Mouse (Mus musculus) hindbrain, embryonic 16.5 days (tissue): ENCODE measurements around the gene Nkx2-4. TPM values are rescaled to one million over a fixed set of nuclear protein-coding genes. Genes with fewer than 3 reads are reported as not detected.

Experiments used
- ATAC-seq: fragments of 200-750 bp; cut with Nextera tagmentation; 2 replicates; pipeline ENCODE4 v1.8.0; 2017; ENCODE audit warnings: moderate TSS enrichment, moderate library complexity
- H3K27ac ChIP-seq: fragments of 300-500 bp; sonication (generic); 2 replicates; pipeline ENCODE4 v1.5.1; 2014; ENCODE audit warnings: low read depth, mild to moderate bottlenecking, control low read depth, low read length, moderate library complexity
- H3K27me3 ChIP-seq: fragments of 300-500 bp; sonication (generic); replicated peaks from 2 replicates; pipeline ENCODE4 v1.6.1; 2014; ENCODE audit warnings: low read length; ENCODE audit not compliant: control insufficient read depth, insufficient read depth
- H3K36me3 ChIP-seq: fragments of 300-500 bp; sonication (generic); 2 replicates; pipeline ENCODE4 v1.6.1; 2014; ENCODE audit warnings: mild to moderate bottlenecking, low read length, moderate library complexity, mixed read lengths; ENCODE audit not compliant: control insufficient read depth, insufficient read depth
- H3K4me1 ChIP-seq: fragments of 300-500 bp; sonication (generic); 2 replicates; pipeline ENCODE4 v1.6.1; 2014; ENCODE audit warnings: low read depth, low read length; ENCODE audit not compliant: control insufficient read depth, insufficient read depth
- H3K4me2 ChIP-seq: fragments of 300-500 bp; sonication (generic); 2 replicates; pipeline ENCODE4 v1.6.1; 2014; ENCODE audit warnings: mild to moderate bottlenecking, low read length, control low read depth, moderate library complexity
- H3K4me3 ChIP-seq: fragments of 300-500 bp; sonication (generic); 2 replicates; pipeline ENCODE4 v1.5.1; 2014; ENCODE audit warnings: mild to moderate bottlenecking, low read length, control low read depth, moderate library complexity
- H3K9ac ChIP-seq: fragments of 300-500 bp; sonication (generic); 2 replicates; pipeline ENCODE4 v1.6.1; 2014; ENCODE audit warnings: low read depth, mild to moderate bottlenecking, control low read depth, low read length, moderate library complexity
- H3K9me3 ChIP-seq: fragments of 300-500 bp; sonication (generic); 2 replicates; pipeline ENCODE4 v1.6.1; 2014; ENCODE audit warnings: mild to moderate bottlenecking, low read length, moderate library complexity; ENCODE audit not compliant: control insufficient read depth
- WGBS: fragments of 180-500 bp; shearing (Covaris S2); extraction: QIAGEN DNeasy Blood & Tissue Kit; methylation state at CpG from one replicate; pipeline ENCODE4 v1.1.7; 2014; 5-methylcytosine and 5-hydroxymethylcytosine counted together
- polyA plus RNA-seq: library from polyadenylated mRNA; unstranded; fragments of >200 nt; fragmentation: Nextera tagmentation; extraction: Ambion mirVana; gene quantifications from 2 replicates; pipeline ENCODE4 v1.2.1, GENCODE M21; 2015

Gene Nkx2-4
- not detected in 2 replicates for polyA plus RNA-seq

GRCm38 (mm10) chr2:147085072-147085870 is at the start of gene Nkx2-4:
TSS of gene Nkx2-4 (minus strand) at chr2:147085445.
- no peaks in the 10 kb centered on the region for H3K9me3 ChIP-seq
- H3K36me3 ChIP-seq = no peaks in the 10 kb centered on the region
- H3K4me1 ChIP-seq = peaks cover 4% of the 10 kb centered on the region; the same call in 1 of the 2 replicates
- ATAC-seq = 0 out of 2 replicates have a peak, but pooled peaks have one; percentile 24
- H3K4me2 ChIP-seq = peak within 1 kb of the TSS; percentile 50
- H3K27me3 ChIP-seq = peaks cover 47% of the 10 kb centered on the region
- under 1% methylated on average over 47 of the region's 82 CpGs for WGBS
- H3K27ac ChIP-seq = no peak within 1 kb of the TSS
- peak within 1 kb of the TSS; percentile 31 for H3K4me3 ChIP-seq
- no peak within 1 kb of the TSS for H3K9ac ChIP-seq

DNA sequence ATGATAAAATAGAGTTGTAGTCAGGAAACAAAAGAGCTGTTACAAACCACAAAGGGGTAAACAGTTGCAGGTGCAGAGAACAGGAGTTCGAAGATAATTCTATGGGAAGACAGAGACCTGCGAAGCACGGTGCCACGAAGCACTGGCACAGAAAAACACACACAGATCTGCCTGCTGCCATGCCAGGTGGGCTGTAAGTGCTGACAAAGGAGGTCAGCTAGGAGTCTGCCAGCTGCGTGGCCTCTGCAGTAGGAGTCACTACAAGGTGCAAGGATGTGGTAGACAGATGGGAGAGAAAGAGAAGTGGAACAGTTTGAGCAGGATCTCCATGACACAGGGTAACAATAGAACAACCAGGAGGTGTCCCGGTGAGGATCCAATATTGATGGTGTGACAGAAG is 42.1 kb upstream of the Nkx2-4 start:
- WGBS = 84% methylated on average over 6 of the region's 6 CpGs
- no peaks in the 10 kb centered on the region for H3K4me1 ChIP-seq
- no peak overlapping the region for H3K4me3 ChIP-seq
- no peak for ATAC-seq
- no peaks in the 10 kb centered on the region; the same call in 1 of the 2 replicates for H3K27me3 ChIP-seq
- no peak overlapping the region for H3K9ac ChIP-seq
- H3K9me3 ChIP-seq = no peaks in the 10 kb centered on the region
- no peak overlapping the region for H3K27ac ChIP-seq
- no peak overlapping the region for H3K4me2 ChIP-seq
- H3K36me3 ChIP-seq = no peaks in the 10 kb centered on the region

DNA sequence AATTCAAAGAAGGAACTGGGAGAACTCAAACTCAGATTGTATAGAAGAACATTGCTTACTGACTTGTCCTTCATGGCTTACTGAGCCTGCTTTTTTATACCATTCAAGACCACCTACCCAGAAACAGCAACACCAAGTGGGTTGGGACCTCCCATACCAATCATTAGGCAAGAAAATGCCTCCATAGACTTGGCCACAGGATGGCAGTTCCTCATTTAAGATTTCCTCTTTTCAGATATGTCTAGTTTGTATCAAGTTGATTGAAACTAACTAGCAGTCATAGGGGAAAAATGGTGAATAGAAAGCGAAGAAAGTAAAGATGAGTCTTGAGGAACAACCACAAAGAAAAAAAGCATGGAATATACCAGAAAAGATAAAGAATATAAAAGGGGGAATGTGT is 34.5 kb upstream of the Nkx2-4 start:
- H3K9me3 ChIP-seq = no peaks in the 10 kb centered on the region
- H3K36me3 ChIP-seq = no peaks in the 10 kb centered on the region
- no peak overlapping the region for H3K4me3 ChIP-seq
- H3K4me2 ChIP-seq = no peak overlapping the region
- H3K27me3 ChIP-seq = no peaks in the 10 kb centered on the region
- H3K9ac ChIP-seq = no peak overlapping the region
- H3K4me1 ChIP-seq = no peaks in the 10 kb centered on the region
- ATAC-seq = no peak
- WGBS = 94% methylated on average over 1 of the region's 1 CpGs
- no peak overlapping the region for H3K27ac ChIP-seq

DNA sequence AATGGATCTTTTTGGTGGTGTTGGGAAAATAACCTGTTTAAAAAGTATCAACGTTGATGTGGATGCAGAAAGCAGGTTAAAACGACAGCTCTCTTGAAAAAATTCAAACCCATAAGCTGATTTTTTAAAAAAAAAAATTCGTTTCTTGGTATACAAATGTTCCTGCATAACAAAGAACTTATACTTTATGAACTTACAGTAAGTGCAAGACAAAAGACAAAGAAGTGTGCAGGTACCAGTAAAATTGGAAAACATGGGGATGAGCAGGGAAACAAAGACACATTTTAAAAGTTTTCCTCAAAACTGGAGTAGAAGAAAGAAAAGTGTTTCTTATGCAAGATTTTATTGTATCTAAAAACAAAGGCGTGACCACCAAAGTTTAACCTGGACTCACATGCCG is 1.2 kb upstream of the Nkx2-4 start:
- no peak for ATAC-seq
- H3K4me2 ChIP-seq = no peak overlapping the region
- H3K9ac ChIP-seq = no peak overlapping the region
- H3K4me3 ChIP-seq = no peak overlapping the region
- H3K27ac ChIP-seq = no peak overlapping the region
- WGBS = 15% methylated on average over 5 of the region's 5 CpGs
- H3K36me3 ChIP-seq = no peaks in the 10 kb centered on the region
- peaks cover 4% of the 10 kb centered on the region; the same call in 1 of the 2 replicates for H3K4me1 ChIP-seq
- no peaks in the 10 kb centered on the region for H3K9me3 ChIP-seq
- peaks cover 38% of the 10 kb centered on the region for H3K27me3 ChIP-seq

DNA sequence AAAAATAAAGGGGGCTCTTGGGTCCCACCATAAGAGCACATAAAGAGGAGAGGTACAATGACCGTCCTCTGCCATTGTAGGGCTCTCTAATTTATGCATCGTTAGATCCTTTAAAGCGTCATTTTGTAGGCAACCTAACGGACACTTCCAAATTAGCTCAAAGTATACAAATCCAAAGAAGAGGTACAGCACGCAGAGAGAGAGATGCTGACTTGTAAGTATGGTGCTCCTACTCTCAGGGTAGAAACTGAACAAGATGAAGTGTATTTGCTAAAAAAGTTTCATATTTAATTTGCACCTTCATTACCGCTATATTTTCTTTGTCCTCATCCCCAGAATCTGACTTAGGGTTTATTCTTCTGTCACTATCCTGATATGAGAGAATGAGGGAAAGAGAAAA is 692 bp upstream of the Nkx2-4 start:
- no peaks in the 10 kb centered on the region for H3K36me3 ChIP-seq
- no peak overlapping the region for H3K4me2 ChIP-seq
- H3K9me3 ChIP-seq = no peaks in the 10 kb centered on the region
- 8% methylated on average over 6 of the region's 6 CpGs for WGBS
- H3K9ac ChIP-seq = no peak overlapping the region
- no peak overlapping the region for H3K27ac ChIP-seq
- H3K4me3 ChIP-seq = no peak overlapping the region
- no peak for ATAC-seq
- H3K27me3 ChIP-seq = peaks cover 42% of the 10 kb centered on the region
- peaks cover 4% of the 10 kb centered on the region; the same call in 1 of the 2 replicates for H3K4me1 ChIP-seq

- ATAC-seq = peak; percentile 56
- under 1% methylated on average over 44 of the region's 106 CpGs for WGBS
- H3K36me3 ChIP-seq = no peaks in the 10 kb centered on the region
- no peaks in the 10 kb centered on the region for H3K9me3 ChIP-seq
- H3K4me3 ChIP-seq = peak overlapping the region; percentile 31
- no peak overlapping the region for H3K27ac ChIP-seq
- H3K4me2 ChIP-seq = peak overlapping the region; percentile 50
- H3K4me1 ChIP-seq = peaks cover 4% of the 10 kb centered on the region; the same call in 1 of the 2 replicates
- H3K27me3 ChIP-seq = peaks cover 47% of the 10 kb centered on the region
- no peak overlapping the region for H3K9ac ChIP-seq
Measured at GRCm38 (mm10) chr2:147084366-147085071, 726 bp downstream of the Nkx2-4 start.

DNA sequence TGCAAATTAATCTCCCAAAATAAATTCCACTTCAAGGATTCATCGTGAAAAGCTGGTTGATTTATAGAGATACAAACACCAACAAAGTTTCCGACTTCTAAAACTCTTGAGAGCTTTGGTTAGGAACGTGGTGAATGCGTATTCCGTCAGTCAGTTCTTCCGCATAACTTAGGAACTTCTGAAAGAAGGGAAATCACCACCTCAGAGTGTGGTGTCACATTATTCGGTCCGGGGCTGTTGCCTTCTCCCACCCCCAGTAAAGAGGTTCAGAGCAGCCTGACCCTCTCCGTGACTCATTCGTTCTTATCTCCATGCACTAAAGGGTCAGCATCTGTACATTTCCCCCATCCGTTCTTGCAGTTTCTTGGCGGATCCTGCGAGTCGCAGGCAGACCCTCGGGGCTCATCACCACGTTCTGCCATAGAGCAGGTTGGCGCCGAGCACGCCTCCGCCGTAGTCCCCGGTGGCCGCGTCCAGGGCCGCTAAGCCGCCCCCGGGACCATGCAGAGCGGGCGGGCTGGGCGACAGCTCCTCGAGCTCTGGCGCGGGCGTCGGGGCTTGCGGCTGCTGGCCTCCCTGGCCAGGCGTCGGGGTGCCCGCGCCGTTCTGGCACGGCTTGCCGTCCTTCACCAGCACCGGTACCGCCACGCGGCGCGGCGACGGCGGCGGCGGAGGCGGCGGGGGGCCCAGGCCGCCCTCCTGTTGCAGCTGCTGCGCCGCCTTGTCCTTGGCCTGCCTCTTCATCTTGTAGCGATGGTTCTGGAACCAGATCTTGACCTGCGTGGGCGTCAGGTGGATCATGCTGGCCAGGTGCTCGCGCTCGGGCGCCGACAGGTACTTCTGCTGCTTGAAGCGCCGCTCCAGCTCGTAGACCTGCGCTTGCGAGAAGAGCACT is 1.5 kb downstream of the Nkx2-4 start:
- no peaks in the 10 kb centered on the region for H3K9me3 ChIP-seq
- WGBS = 1% methylated on average over 72 of the region's 72 CpGs
- H3K27me3 ChIP-seq = peaks cover 54% of the 10 kb centered on the region
- no peaks in the 10 kb centered on the region for H3K36me3 ChIP-seq
- ATAC-seq = no peak; the same call in 1 of the 2 replicates
- H3K4me3 ChIP-seq = no peak overlapping the region
- H3K27ac ChIP-seq = no peak overlapping the region
- no peak overlapping the region for H3K4me2 ChIP-seq
- peaks cover 4% of the 10 kb centered on the region; the same call in 1 of the 2 replicates for H3K4me1 ChIP-seq
- no peak overlapping the region for H3K9ac ChIP-seq

GRCm38 (mm10) chr2:147082391-147082790 is 2.9 kb downstream of the Nkx2-4 start:
- Histone ChIP-seq H3K4me3 (no peak overlapping the region), H3K27me3 (peaks cover 53% of the 10 kb centered on the region), H3K4me2 (no peak overlapping the region), H3K4me1 (peaks cover 4% of the 10 kb centered on the region; the same call in 1 of the 2 replicates), H3K27ac (no peak overlapping the region), H3K9me3 (no peaks in the 10 kb centered on the region), H3K36me3 (no peaks in the 10 kb centered on the region), H3K9ac (no peak overlapping the region)
- no peak for ATAC-seq
- 67% methylated on average over 4 of the region's 4 CpGs for WGBS
